Comparison of ENCODE assay signal across 25 mouse cellular contexts in the genomic region with DNA sequence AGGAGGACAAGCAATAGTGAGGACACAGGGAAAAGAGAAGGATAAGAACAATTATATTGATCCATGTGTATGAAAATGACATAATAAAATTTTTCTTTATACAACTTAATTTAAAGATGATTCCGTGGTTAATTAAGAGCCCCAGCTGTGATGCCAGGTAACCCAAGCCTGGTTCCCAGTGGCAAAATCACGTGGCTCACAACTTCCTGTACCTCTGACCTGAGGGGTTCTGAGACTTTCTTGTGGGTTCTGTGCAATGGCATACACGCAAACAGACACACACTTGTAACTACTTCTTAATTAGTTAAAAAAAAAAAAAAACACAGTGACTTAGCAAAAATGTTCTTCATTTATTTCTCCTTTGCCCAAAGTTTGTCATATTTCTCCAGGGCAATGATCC. TPM values are rescaled to one million over a fixed set of nuclear protein-coding genes. Genes with fewer than 3 reads are reported as not detected.
A peak's percentile ranks its signal among the peaks of the same experiment; 100 is the strongest.
DNase-seq lines count a peak whose midpoint lies in the region; TF ChIP-seq lines count a peak whose summit lies in the region.
"Had no signal": no experiment of that assay in that cellular context is flagged by ENCODE, and none has a peak within 500 bp of the region (broad histone marks: within the 10 kb centered on the region; RNA-seq: fewer than 3 reads in every experiment).

No protein-coding gene starts in this region.

- intact Hi-C loops in gastrocnemius, postnatal 36 days (cut with DNase I): no loop called here
- intact Hi-C loops in left cerebral cortex, postnatal 14 days (cut with DNase I): no loop called here

- DNase-seq in thymus, adult 2 months: peak; percentile 40
- DNase-seq in thymus, postnatal 4 days: no peak
- peak; percentile 51 for DNase-seq in thymus, postnatal 0 days (ENCODE audit: low spot score)
- peak; percentile 31 for DNase-seq in thymus, postnatal 25 days
- DNase-seq in cerebellum, postnatal 25 days: no peak
- no peak for DNase-seq in gastrocnemius, postnatal 36 days
- no peak for DNase-seq in left cerebral cortex, postnatal 14 days (ENCODE audit: low spot score in 2 of 2)
- DNase-seq: adrenal gland, adult 2 months; adrenal gland, postnatal 25 days; B cell, adult 2 months; cerebellum, adult 11-12 months; cerebellum, adult 8-10 months; cerebellum, postnatal 10 days; forebrain, postnatal 0 days; gastrocnemius, adult 2 months; gastrocnemius, postnatal 14 days; heart, adult 18-20 months; heart, postnatal 10 days; heart, postnatal 36 days had no signal

- H3K4me1 ChIP-seq in thymus, adult 2 months (replicated peaks; ENCODE audit: control insufficient read depth, insufficient read depth, low read length): peaks cover 8% of the 10 kb centered on the region
- H3K4me1 ChIP-seq: forebrain, embryonic 10.5 days; heart, embryonic 12.5 days; heart, embryonic 15.5 days; hindbrain, embryonic 10.5 days; hindbrain, embryonic 13.5 days had no signal

- no peak overlapping the region for H3K4me3 ChIP-seq in thymus, adult 2 months (ENCODE audit: control insufficient read depth, insufficient read depth, low read length)
- H3K4me3 ChIP-seq: forebrain, embryonic 10.5 days; gastrocnemius, adult 2 months; heart, embryonic 12.5 days; heart, embryonic 15.5 days; hindbrain, embryonic 10.5 days; hindbrain, embryonic 13.5 days had no signal

- TF ChIP-seq CTCF in thymus, adult 2 months (IDR thresholded peaks at IDR 0.05; ENCODE audit: borderline replicate concordance, control insufficient read depth, extremely low read depth, insufficient read depth, low read length, poor library complexity): no peak

- no peak overlapping the region for H3K27ac ChIP-seq in thymus, adult 2 months (ENCODE audit: control insufficient read depth, insufficient read depth, low read length)
- H3K27ac ChIP-seq: forebrain, embryonic 10.5 days; gastrocnemius, adult 2 months; heart, embryonic 15.5 days; hindbrain, embryonic 10.5 days; hindbrain, embryonic 13.5 days had no signal

- H3K27me3 ChIP-seq in thymus, adult 2 months (ENCODE audit: control insufficient read depth, insufficient read depth, low read length): no peaks in the 10 kb centered on the region
- H3K27me3 ChIP-seq: heart, embryonic 12.5 days; heart, embryonic 15.5 days; hindbrain, embryonic 13.5 days; Patski had no signal

- no peaks in the 10 kb centered on the region for H3K36me3 ChIP-seq in thymus, adult 2 months (ENCODE audit: control insufficient read depth, insufficient read depth, low read length)
- H3K36me3 ChIP-seq: forebrain, embryonic 10.5 days; heart, embryonic 12.5 days; heart, embryonic 15.5 days; hindbrain, embryonic 10.5 days; hindbrain, embryonic 13.5 days had no signal

- no peak for TF ChIP-seq POLR2A in thymus, adult 2 months (IDR thresholded peaks at IDR 0.05; ENCODE audit: control insufficient read depth, extremely low read depth, insufficient read depth, low read length, poor library complexity)

- WGBS in thymus, adult 2 months: 6% methylated on average over 3 of the region's 3 CpGs

RNA-seq across cellular contexts. Expression of a gene that starts 57.2 kb away (rescaled TPM):
- polyA plus RNA-seq in thymus, adult 2 months (2012; rRNA removed): 44.9 and 45.4 TPM in 2 replicates
- 32.5 and 35.3 TPM in 2 replicates for polyA plus RNA-seq in thymus, postnatal 0 days (2015; fragmentation: Nextera tagmentation; extraction: Ambion mirVana)
- total RNA-seq in gastrocnemius, postnatal 36 days (2021): 10 to 100 TPM; 39.6 to 48.7 TPM
- total RNA-seq in left cerebral cortex, postnatal 14 days (2021): 10 to 100 TPM in 1 of 2 experiments, 1 to 10 TPM in 1; 6.6 to 10.3 TPM

Comparison
In these comparisons a context has a peak if more than half of its experiments do, and no peak if none do; other contexts are left out.
1. DNase-seq: peak in thymus, adult 2 months (single experiment), thymus, postnatal 0 days (single experiment) and thymus, postnatal 25 days (single experiment); none in thymus, postnatal 4 days (single experiment), cerebellum, postnatal 25 days (0 of 2), gastrocnemius, postnatal 36 days (0 of 2) and left cerebral cortex, postnatal 14 days (0 of 2).